Mouse (Mus musculus): ENCODE measurements around the gene Plin5. TPM values are rescaled to one million over a fixed set of nuclear protein-coding genes. Genes with fewer than 3 reads are reported as not detected.
"Not testable (repeated sequence)": the region's sequence is repeated elsewhere in the genome, so short reads cannot be mapped to it uniquely, and the experiment has no call there.

Gene Plin5
- polyA plus RNA-seq, 1 experiment from 2014 or later = 1.9 TPM

DNA sequence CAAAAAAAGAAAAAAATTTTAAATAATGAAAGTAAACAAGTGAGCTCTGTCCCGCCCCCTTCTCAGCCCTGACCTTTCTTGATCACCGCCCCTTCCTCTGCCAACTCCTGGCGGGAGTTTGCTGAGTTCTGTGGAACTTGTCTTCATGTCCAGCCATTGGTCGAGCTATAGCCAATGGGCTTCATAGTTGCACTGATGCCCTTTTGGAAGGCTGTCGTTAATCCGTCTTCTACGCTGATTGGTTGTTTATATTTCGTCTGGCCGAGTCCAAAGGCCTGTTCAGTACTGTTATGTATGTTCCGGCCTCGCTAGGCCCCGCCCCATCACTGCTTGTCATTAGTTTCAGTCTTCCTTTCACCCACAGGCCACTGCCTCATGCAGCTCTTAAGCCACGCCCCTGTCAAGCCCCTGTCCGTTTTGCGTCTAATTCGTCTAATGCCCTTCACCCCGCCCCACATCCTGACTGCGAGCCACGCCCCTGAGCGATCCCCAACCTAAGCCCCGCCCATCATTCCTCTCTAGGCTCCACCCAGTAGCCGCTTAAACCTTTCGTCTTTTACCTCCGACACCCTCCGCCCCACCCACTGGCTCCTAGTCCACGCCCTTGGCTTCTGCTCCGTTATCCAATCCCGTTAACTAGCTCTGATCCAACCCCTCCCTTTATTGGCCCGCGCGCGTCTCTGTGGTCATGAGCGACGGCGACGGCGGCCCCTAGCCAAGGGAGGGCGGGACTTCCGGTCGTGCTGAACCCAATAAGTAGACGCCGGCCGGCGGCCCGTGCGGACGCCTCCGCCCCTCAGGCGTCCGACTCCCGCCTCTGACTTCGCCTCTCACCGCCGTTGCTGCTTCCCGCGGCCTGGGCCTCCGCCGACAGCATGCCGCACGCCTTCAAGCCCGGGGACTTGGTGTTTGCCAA, 38.3 kb downstream of the Plin5 start, which contains the start of gene Hdgfl2:
TSS of gene Hdgfl2 (plus strand) at position 755 of the 916 bp plus-strand sequence.
- peak; percentile 94 for ATAC-seq (replicated peaks; ENCODE audit: low FRiP score)
- H3K36me3 ChIP-seq = peaks cover 22% of the 10 kb centered on the region
- H3K4me2 ChIP-seq = peak within 1 kb of the TSS; percentile 95
- peaks cover 39% of the 10 kb centered on the region for H3K4me1 ChIP-seq
- WGBS = under 1% methylated on average over 61 of the region's 61 CpGs
- no peaks in the 10 kb centered on the region for H3K9me3 ChIP-seq (replicated peaks)
- peak within 1 kb of the TSS; percentile 66 for H3K4me3 ChIP-seq (replicated peaks)
- no peaks in the 10 kb centered on the region for H3K27me3 ChIP-seq
- peak within 1 kb of the TSS; percentile 88 for H3K9ac ChIP-seq
- H3K27ac ChIP-seq = peak within 1 kb of the TSS; percentile 74

DNA sequence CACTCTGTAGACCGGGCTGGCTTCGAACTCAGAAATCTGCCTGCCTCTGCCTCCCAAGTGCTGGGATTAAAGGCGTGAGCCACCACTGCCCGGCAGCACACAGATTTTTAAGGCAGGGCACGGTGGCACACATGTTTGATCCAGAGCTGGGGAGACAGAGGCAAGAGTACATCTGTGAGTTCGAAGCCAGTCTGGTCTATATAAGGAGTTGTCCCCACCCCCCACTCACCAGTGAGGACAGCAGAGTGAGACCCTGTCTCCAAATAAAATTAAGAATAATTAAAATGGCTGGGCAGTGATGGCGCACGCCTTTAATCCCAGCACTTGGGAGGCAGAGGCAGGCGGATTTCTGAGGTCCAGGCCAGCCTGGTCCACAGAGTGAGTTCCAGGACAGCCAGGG, 39.0 kb downstream of the Plin5 start:
- Histone ChIP-seq H3K36me3 (peaks cover 17% of the 10 kb centered on the region), H3K27ac (peak overlapping the region; percentile 74), H3K4me3 (replicated peaks) (peak overlapping the region; percentile 66), H3K4me1 (peaks cover 46% of the 10 kb centered on the region), H3K4me2 (peak overlapping the region; percentile 95)
- H3K9me3 ChIP-seq (replicated peaks); ATAC-seq (replicated peaks; ENCODE audit: low FRiP score); H3K27me3 ChIP-seq; H3K9ac ChIP-seq: not testable (repeated sequence)
- WGBS = 68% methylated on average over 9 of the region's 9 CpGs

DNA sequence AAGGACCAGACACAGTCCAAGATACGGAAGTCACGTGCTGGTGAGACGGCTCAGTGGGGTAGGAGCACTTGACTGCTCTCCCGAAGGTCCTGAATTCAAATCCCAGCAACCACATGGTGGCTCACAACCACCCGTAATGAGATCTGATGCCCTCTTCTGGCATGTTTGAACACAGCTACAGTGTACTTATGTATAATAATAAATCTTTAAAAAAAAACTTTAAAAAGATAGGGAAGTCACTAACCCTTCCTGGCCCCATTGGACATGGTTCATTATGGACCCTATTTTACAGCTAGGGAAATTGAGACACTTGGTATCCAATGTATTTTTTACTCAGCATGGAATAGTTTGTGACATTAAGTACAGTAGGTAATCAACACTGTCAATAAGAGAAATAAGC, 39.9 kb downstream of the Plin5 start:
- Histone ChIP-seq H3K27ac (no peak overlapping the region), H3K27me3 (no peaks in the 10 kb centered on the region), H3K4me3 (replicated peaks) (no peak overlapping the region), H3K36me3 (peaks cover 15% of the 10 kb centered on the region), H3K4me1 (peaks cover 53% of the 10 kb centered on the region), H3K4me2 (no peak overlapping the region), H3K9me3 (replicated peaks) (no peaks in the 10 kb centered on the region), H3K9ac (no peak overlapping the region)
- WGBS = 93% methylated on average over 5 of the region's 5 CpGs
- ATAC-seq (replicated peaks; ENCODE audit: low FRiP score) = no peak

DNA sequence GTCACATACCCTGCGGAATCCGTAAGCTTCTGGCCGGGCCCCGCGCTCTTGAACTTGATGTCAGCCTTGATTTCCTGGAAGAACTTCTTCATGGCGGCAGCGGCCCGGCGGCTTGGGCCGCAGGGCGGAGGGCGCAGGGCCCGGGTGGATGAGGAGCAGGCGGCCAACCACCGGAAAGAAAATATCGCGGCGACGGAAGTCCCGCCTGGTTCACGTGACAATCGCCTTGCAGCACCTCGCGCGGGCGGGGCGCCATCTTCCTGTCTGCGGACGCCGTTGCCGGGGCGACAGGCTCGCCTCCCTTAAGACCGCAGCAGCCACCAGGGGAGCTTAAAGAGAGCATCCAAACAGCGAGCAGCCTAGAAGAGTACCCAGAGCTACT, 42.6 kb downstream of the Plin5 start, which contains the start of gene Ubxn6:
TSS of gene Ubxn6 (minus strand) at position 202 of the 382 bp plus-strand sequence.
- peak within 1 kb of the TSS; percentile 76 for H3K9ac ChIP-seq
- H3K36me3 ChIP-seq = peaks cover 33% of the 10 kb centered on the region
- H3K27ac ChIP-seq = peak within 1 kb of the TSS; percentile 99
- peak within 1 kb of the TSS; percentile 79 for H3K4me3 ChIP-seq (replicated peaks)
- H3K27me3 ChIP-seq = no peaks in the 10 kb centered on the region
- under 1% methylated on average over 35 of the region's 35 CpGs for WGBS
- ATAC-seq (replicated peaks; ENCODE audit: low FRiP score) = peak; percentile 61
- no peaks in the 10 kb centered on the region for H3K9me3 ChIP-seq (replicated peaks)
- H3K4me1 ChIP-seq = peaks cover 30% of the 10 kb centered on the region
- peak within 1 kb of the TSS; percentile 76 for H3K4me2 ChIP-seq

DNA sequence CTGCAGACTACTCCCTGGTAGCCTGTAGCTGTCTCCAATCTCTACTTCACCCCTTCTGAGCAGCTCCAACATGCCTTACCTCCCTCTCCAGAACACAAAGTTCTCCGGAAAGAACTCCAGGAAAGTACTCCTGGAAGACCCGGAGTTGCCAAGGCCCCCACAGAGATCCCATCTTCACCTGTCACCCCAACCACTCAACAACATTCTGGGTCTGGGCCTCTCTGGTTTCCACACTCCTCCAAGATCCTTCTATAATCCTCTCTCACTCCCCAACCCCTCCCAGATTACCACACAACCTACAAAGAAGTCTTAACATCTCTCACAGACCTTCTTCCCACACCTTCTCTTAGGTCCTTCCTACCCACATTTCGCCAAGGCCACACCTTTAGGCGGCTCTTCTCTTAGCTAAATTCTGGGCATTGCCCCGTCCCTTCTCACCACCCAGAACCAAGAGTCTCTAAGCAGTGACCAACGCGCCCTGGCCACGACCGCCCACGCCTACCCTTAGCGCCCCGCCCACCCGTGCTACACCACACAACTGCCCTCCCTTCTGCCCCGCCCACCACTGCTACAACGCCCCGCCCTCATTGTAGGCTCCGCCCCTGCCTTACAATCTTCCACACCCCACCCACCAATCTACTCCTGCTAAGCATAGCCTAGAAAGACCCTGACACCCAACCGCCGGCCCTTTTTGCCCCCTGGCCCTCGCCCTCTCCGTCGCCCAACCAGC, 43.1 kb downstream of the Plin5 start:
- Histone ChIP-seq H3K9me3 (replicated peaks) (no peaks in the 10 kb centered on the region), H3K4me2 (peak overlapping the region; percentile 76), H3K27ac (peak overlapping the region; percentile 99), H3K4me1 (peaks cover 30% of the 10 kb centered on the region), H3K9ac (peak overlapping the region; percentile 76), H3K36me3 (peaks cover 39% of the 10 kb centered on the region), H3K4me3 (replicated peaks) (peak overlapping the region; percentile 79), H3K27me3 (no peaks in the 10 kb centered on the region)
- WGBS = 7% methylated on average over 22 of the region's 22 CpGs
- peak; percentile 35 for ATAC-seq (replicated peaks; ENCODE audit: low FRiP score)

DNA sequence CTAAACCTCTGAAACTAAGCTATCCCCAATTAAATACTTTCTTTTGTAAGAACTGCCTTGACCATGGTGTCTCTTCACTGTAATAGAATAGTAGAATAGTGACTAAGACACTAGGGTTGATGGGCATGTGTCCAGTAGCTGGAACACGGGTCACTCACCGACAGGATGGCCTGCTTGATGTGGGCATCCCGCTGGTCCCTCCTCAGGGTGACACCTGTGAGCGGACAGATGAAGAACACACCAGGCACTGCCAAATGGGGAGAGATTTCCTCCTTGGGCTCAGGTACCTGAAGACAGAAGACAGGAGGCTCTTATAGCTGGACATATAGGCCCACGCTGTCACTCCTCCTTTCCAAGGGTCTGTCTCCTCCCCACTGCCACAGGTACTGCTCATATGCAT, 45.2 kb downstream of the Plin5 start:
- no peak overlapping the region for H3K27ac ChIP-seq
- no peak overlapping the region for H3K9ac ChIP-seq
- no peak for ATAC-seq (replicated peaks; ENCODE audit: low FRiP score)
- no peak overlapping the region for H3K4me2 ChIP-seq
- no peaks in the 10 kb centered on the region for H3K9me3 ChIP-seq (replicated peaks)
- no peaks in the 10 kb centered on the region for H3K27me3 ChIP-seq
- H3K36me3 ChIP-seq = peaks cover 59% of the 10 kb centered on the region
- no peak overlapping the region for H3K4me3 ChIP-seq (replicated peaks)
- WGBS = 94% methylated on average over 5 of the region's 5 CpGs
- H3K4me1 ChIP-seq = peaks cover 25% of the 10 kb centered on the region

DNA sequence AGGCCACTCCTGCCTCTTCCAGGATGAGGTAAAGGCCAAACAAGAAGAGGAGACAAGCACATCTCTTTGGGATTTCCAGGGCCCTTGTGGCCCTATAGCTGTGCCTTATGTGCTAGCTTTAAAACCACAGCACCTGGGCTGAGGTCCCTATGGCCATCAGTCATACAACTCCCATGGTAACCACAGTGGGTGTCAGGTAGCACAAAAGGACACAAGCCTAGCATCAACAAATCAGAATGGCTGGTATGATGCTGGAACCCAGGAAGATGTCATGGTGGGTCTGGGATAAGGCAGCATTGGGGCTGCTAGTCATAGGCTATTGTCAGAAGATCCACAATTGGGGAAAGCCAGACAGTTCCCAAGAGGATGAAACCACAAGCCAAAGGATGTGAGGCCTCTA, 46.3 kb downstream of the Plin5 start:
- Histone ChIP-seq H3K4me2 (no peak overlapping the region), H3K4me3 (replicated peaks) (no peak overlapping the region), H3K9me3 (replicated peaks) (no peaks in the 10 kb centered on the region), H3K27ac (no peak overlapping the region), H3K9ac (no peak overlapping the region), H3K4me1 (peaks cover 25% of the 10 kb centered on the region), H3K36me3 (peaks cover 70% of the 10 kb centered on the region), H3K27me3 (no peaks in the 10 kb centered on the region)
- no peak for ATAC-seq (replicated peaks; ENCODE audit: low FRiP score)

DNA sequence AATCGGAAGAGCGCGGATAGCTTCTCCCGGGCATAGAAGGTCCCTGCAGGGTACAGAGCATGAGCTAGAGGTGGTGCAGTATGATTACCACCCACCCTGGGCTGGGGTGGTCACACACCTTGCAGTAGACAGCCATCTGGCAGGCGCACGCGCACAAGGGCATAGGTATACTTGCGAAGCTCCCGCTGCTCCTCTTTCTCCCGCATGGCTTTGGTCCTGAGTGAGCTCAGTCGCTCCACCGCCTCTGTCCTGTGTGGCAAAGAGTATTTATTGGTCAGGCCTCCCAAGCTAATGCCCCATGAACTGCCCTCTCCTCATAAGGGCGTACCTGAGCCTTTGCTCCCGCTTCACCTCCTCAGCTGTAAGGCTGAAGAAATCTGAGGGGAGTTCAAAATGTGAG, 48.3 kb downstream of the Plin5 start:
- WGBS = 96% methylated on average over 14 of the region's 14 CpGs
- H3K9ac ChIP-seq = no peak overlapping the region
- H3K27ac ChIP-seq = no peak overlapping the region
- H3K27me3 ChIP-seq = no peaks in the 10 kb centered on the region
- H3K9me3 ChIP-seq (replicated peaks) = no peaks in the 10 kb centered on the region
- H3K36me3 ChIP-seq = peaks cover 91% of the 10 kb centered on the region
- no peak for ATAC-seq (replicated peaks; ENCODE audit: low FRiP score)
- H3K4me1 ChIP-seq = peaks cover 14% of the 10 kb centered on the region
- H3K4me3 ChIP-seq (replicated peaks) = no peak overlapping the region
- H3K4me2 ChIP-seq = no peak overlapping the region

DNA sequence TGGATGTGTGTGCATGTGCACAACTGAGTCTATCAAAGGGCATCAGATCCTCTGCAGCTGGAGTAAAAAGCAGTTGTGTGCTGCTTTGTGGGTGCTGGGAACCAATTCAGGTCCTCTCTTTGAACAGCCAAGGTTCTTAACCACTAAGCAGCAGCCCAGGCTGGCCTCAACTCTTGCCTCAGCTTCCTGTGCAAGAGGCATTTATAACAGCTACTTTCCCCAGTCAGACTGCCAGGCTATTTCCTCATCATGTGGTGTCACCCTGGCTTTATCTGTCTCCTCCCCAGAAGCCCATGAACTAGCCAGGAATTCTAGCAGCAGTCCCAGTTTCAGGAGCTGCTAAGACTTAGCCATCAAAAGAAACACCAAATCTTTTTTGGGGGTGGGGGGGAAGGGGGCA, 50.9 kb downstream of the Plin5 start:
- Histone ChIP-seq H3K36me3 (peaks cover 100% of the 10 kb centered on the region), H3K9me3 (replicated peaks) (no peaks in the 10 kb centered on the region), H3K9ac (no peak overlapping the region), H3K27ac (no peak overlapping the region), H3K4me1 (no peaks in the 10 kb centered on the region), H3K4me2 (no peak overlapping the region), H3K27me3 (no peaks in the 10 kb centered on the region), H3K4me3 (replicated peaks) (no peak overlapping the region)
- no peak for ATAC-seq (replicated peaks; ENCODE audit: low FRiP score)

DNA sequence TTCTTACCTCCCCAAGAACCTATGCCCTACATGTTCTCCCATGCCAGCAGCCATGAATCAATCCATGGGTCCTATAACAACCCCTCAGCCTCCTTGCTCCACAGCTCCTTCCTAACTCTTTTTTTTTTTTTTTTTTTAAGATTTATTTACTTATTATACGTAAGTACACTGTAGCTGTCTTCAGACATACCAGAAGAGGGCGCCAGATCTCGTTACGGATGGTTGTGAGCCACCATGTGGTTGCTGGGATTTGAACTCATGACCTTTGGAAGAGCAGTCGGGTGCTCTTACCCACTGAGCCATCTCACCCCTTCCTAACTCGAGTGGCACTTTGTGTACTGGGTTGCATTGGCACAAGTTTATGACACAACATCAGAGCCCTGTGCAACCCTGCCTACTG, 51.7 kb downstream of the Plin5 start:
- ATAC-seq (replicated peaks; ENCODE audit: low FRiP score); H3K9ac ChIP-seq; H3K4me2 ChIP-seq; H3K9me3 ChIP-seq (replicated peaks); H3K27ac ChIP-seq; H3K4me1 ChIP-seq; H3K4me3 ChIP-seq (replicated peaks); H3K27me3 ChIP-seq: not testable (repeated sequence)
- H3K36me3 ChIP-seq = peaks cover 100% of the 10 kb centered on the region
- WGBS = 79% methylated on average over 6 of the region's 6 CpGs

DNA sequence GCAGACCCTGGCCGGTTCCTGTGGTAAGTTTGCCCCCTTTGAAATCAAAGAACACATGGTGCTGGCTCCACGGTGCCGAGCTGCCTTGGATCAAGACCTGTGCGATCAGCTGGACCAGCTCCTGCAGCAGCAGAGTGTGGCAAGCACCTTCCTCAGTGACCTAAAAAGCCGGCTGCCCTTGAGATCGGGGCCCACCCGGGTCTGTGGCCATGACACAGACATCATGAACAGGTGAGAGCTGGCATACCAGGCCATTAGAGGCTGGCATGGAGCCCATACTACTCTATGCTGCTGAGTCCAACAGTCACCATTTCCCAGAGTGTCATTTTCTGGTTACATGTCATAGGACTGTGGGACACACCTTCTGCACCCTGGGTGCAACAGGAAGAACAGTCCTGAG, 55.3 kb downstream of the Plin5 start:
- no peak overlapping the region for H3K4me3 ChIP-seq (replicated peaks)
- no peak overlapping the region for H3K9ac ChIP-seq
- no peaks in the 10 kb centered on the region for H3K27me3 ChIP-seq
- no peak overlapping the region for H3K4me2 ChIP-seq
- no peak overlapping the region for H3K27ac ChIP-seq
- no peaks in the 10 kb centered on the region for H3K9me3 ChIP-seq (replicated peaks)
- ATAC-seq (replicated peaks; ENCODE audit: low FRiP score) = no peak
- no peaks in the 10 kb centered on the region for H3K4me1 ChIP-seq
- H3K36me3 ChIP-seq = peaks cover 100% of the 10 kb centered on the region
- WGBS = 96% methylated on average over 7 of the region's 7 CpGs
